Mouse (Mus musculus) embryo, embryonic 9.5 days (tissue): ENCODE data around the gene Paqr6.

Source experiments
- DNase-seq: peaks from one replicate; pipeline ENCODE4 v3.0.0-alpha.2; 2017; ENCODE audit errors: extremely low spot score

Gene Paqr6

DNA sequence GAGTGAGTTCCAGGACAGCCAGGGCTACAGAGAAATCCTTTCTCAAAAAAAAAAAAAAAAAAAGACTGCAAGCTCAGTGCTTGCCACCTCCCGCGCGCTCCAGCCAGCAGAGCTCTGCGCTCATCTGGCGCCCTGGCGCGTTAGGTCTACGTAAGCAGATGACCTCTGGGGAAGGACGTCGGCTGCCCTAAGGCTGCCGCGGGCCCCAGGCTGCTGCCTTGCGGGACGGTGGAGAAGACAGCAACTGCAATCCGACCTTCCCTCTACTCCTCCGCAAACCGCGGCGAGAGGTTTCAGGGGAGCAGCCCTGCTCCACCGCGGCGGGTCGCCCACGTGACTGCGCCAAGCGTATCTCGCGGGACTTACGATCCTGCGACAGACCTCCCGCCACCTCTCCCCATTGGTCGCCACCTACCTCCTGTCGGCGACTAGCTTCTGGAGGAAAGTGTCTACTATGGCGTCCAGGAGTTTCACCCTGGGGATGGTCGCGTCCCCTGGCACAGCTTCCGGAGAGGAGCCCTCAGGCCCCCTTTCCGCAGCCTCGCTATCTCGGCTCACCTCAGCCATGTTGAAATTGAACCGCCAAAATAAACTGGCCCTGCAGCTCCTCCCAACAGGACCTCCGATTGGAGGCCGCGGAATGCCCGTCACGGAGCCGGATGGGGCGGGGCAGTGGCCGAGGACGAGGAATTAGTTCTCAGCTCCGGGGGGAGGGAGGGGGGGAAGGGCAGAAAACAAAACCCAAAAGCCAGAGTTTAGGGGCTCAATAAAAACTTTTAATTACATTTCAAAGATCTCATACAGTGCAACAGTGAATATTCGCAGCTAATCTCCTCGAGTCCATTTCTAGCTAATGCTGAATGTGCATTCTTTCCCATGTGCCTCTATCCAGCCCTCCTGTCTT, 45.6 kb downstream of the Paqr6 start, which contains the start of gene Pmf1:
Gene Pmf1 (minus strand): TSS at position 591 of the 904 bp plus-strand sequence.
- peak; percentile 96 for DNase-seq

DNA sequence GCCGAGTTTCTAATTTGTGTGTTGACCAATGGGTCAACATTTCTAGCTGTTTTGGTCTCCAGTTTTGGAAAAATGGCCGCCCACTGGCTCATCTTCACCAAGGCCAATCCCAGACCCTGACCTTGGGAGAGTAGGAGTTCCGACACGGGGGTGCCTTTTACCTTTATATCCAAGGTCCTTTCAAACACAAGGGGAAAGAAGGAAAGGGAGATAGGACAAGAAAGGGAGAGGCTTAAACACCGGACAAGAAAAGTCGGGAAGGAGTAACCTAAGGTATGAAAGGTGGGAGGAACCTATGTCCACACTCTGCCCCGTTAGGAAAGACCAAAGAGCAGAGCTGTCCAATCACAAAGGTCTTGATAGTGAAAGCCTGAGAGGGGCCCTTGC, 46.3 kb downstream of the Paqr6 start:
- no peak for DNase-seq

DNA sequence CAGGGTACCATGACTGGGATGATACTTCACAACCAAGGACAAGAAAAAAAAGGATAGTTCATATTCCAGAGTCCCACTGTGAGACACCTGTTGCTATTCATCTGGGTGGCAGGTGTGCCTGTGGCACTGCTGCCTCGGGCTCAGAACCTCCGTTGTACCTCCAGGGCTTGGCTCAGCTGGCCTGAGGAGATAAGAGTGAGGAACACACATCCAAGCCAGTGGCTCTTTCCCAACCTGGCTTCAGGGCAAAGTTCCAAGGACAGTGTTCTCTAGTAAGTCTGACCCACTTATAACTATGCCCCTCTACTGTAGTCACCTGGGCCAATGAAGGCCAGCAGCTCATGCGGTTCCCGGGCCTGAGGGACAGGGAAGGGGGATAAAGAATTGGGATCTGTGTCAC, 47.3 kb downstream of the Paqr6 start:
- no peak for DNase-seq

DNA sequence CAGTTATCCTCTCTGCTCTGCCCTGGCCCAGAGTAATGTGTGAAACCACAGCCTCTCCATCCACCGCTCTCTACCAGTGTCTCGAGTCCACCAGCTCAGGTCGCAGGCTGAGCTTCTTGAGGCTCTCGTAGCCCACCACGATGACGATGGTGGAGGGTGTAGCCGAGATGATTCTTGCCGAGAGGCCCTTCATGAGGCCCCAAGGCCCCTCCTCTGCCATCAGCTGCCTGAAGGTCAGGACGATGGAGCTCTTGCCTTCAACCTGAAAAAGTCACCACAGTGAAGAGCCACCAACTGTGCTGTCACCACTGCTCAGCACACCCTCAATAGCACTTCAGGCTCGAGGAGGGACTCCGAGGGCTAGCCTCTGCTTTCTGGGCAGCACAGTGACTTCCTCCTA, 48.3 kb downstream of the Paqr6 start:
- no peak for DNase-seq

DNA sequence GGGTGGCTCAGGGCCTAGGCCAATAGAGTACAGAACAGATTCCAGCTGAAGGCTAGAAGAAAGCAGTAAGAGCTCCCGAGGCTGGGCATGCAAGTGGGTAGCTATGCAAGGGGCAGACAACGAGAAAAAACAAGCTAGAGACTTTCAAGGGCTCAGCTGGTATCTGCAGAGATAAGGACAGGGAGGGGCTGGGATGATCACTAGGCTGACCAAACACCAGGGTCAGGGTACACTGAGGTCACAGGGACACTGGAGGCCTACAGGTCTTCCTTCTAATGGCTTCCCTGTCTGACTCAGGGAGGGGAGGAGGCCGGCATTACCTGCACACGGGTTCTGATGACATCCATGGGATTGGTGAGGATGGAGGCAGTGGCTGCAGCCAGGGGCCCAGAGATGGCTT, 51.3 kb downstream of the Paqr6 start:
- DNase-seq, result no peak

DNA sequence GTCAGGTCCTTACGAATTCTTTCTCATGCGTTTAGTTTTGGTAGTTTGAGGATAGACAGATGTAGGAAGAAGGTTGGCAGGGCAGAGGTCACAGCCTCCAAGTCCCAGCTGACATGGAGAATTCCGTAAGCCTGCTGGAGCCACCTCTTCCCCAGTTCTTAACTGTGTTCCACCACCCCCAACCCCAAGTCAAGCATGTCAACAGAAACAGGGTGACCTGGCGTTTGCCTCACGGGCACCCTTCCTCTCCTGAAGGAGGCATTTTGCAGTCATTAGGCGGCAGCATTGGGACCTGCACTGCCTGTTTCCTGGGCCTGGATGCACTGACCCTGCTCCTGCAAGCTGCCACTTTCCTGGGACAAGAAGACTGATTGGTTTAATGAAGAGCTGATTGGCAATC, 53.6 kb downstream of the Paqr6 start:
- DNase-seq, result no peak
